Mouse (Mus musculus) hindbrain, embryonic 16.5 days (tissue): ENCODE measurements at regions not wholly inside any gene's neighbourhood (a gene's known extent, or its start where the extent isn't known, plus 50 kb on each side); places are given as distances from the start of the nearest gene placed in this dataset.

Source experiments
- ATAC-seq: fragments of 200-750 bp; cut with Nextera tagmentation; 2 replicates; pipeline ENCODE4 v1.8.0; 2017; ENCODE audit warnings: moderate TSS enrichment, moderate library complexity
- H3K27ac ChIP-seq: fragments of 300-500 bp; sonication (generic); 2 replicates; pipeline ENCODE4 v1.5.1; 2014; ENCODE audit warnings: low read depth, mild to moderate bottlenecking, control low read depth, low read length, moderate library complexity
- H3K27me3 ChIP-seq: fragments of 300-500 bp; sonication (generic); replicated peaks from 2 replicates; pipeline ENCODE4 v1.6.1; 2014; ENCODE audit warnings: low read length; ENCODE audit not compliant: control insufficient read depth, insufficient read depth
- H3K36me3 ChIP-seq: fragments of 300-500 bp; sonication (generic); 2 replicates; pipeline ENCODE4 v1.6.1; 2014; ENCODE audit warnings: mild to moderate bottlenecking, low read length, moderate library complexity, mixed read lengths; ENCODE audit not compliant: control insufficient read depth, insufficient read depth
- H3K4me1 ChIP-seq: fragments of 300-500 bp; sonication (generic); 2 replicates; pipeline ENCODE4 v1.6.1; 2014; ENCODE audit warnings: low read depth, low read length; ENCODE audit not compliant: control insufficient read depth, insufficient read depth
- H3K4me2 ChIP-seq: fragments of 300-500 bp; sonication (generic); 2 replicates; pipeline ENCODE4 v1.6.1; 2014; ENCODE audit warnings: mild to moderate bottlenecking, low read length, control low read depth, moderate library complexity
- H3K4me3 ChIP-seq: fragments of 300-500 bp; sonication (generic); 2 replicates; pipeline ENCODE4 v1.5.1; 2014; ENCODE audit warnings: mild to moderate bottlenecking, low read length, control low read depth, moderate library complexity
- H3K9ac ChIP-seq: fragments of 300-500 bp; sonication (generic); 2 replicates; pipeline ENCODE4 v1.6.1; 2014; ENCODE audit warnings: low read depth, mild to moderate bottlenecking, control low read depth, low read length, moderate library complexity
- H3K9me3 ChIP-seq: fragments of 300-500 bp; sonication (generic); 2 replicates; pipeline ENCODE4 v1.6.1; 2014; ENCODE audit warnings: mild to moderate bottlenecking, low read length, moderate library complexity; ENCODE audit not compliant: control insufficient read depth
- WGBS: fragments of 180-500 bp; shearing (Covaris S2); extraction: QIAGEN DNeasy Blood & Tissue Kit; methylation state at CpG from one replicate; pipeline ENCODE4 v1.1.7; 2014; 5-methylcytosine and 5-hydroxymethylcytosine counted together

GRCm38 (mm10) chr13:99597891-99598290 is 81.6 kb upstream of the Map1b start:
- ATAC-seq, result peak; percentile 55
- 61% methylated on average over 2 of the region's 2 CpGs for WGBS
- Histone ChIP-seq H3K4me2 (no peak overlapping the region), H3K4me3 (no peak overlapping the region), H3K4me1 (peaks cover 3% of the 10 kb centered on the region), H3K27ac (no peak overlapping the region), H3K9me3 (no peaks in the 10 kb centered on the region), H3K9ac (no peak overlapping the region), H3K36me3 (no peaks in the 10 kb centered on the region), H3K27me3 (no peaks in the 10 kb centered on the region)

- no peaks in the 10 kb centered on the region for H3K36me3 ChIP-seq
- ATAC-seq, result peak; percentile 67; the same call in 1 of the 2 replicates
- no peak overlapping the region for H3K27ac ChIP-seq
- 15% methylated on average over 17 of the region's 17 CpGs for WGBS
- no peaks in the 10 kb centered on the region for H3K27me3 ChIP-seq
- H3K4me2 ChIP-seq, result peak overlapping the region; percentile 32
- H3K9ac ChIP-seq, result no peak overlapping the region
- H3K4me1 ChIP-seq, result peaks cover 6% of the 10 kb centered on the region
- H3K9me3 ChIP-seq, result no peaks in the 10 kb centered on the region
- 0 out of 2 replicates have a peak overlapping the region, but pooled peaks have one; percentile 4 for H3K4me3 ChIP-seq
Observed at GRCm38 (mm10) chr13:99593846-99594813, 77.8 kb upstream of the Map1b start.

DNA sequence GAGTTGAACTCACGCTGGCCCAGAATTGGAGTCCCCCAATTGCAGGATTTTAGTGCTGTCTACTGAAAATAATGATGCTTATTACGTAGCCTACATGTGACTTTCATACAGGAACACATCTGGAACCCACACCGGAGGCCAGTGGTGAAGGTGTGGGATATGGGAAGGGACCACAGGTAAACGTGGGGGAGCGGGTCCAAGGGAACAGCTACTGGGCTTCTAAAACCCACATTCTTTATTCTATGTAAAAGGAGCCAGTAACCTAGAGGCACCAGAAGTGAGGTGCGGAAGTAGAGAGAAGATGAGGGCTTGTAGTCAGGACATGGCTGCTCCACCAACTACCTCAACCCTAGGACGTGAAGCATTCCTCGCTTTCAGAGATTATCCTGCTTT is 76.9 kb upstream of the Map1b start:
- H3K27ac ChIP-seq, result no peak overlapping the region
- no peak overlapping the region for H3K9ac ChIP-seq
- H3K36me3 ChIP-seq, result no peaks in the 10 kb centered on the region
- 51% methylated on average over 8 of the region's 8 CpGs for WGBS
- no peak overlapping the region for H3K4me3 ChIP-seq
- H3K27me3 ChIP-seq, result no peaks in the 10 kb centered on the region
- no peak for ATAC-seq
- peaks cover 6% of the 10 kb centered on the region for H3K4me1 ChIP-seq
- no peaks in the 10 kb centered on the region for H3K9me3 ChIP-seq
- H3K4me2 ChIP-seq, result no peak overlapping the region

- Histone ChIP-seq H3K9ac (no peak overlapping the region), H3K36me3 (no peaks in the 10 kb centered on the region), H3K9me3 (no peaks in the 10 kb centered on the region), H3K27me3 (no peaks in the 10 kb centered on the region), H3K4me3 (no peak overlapping the region), H3K4me1 (peaks cover 6% of the 10 kb centered on the region), H3K27ac (no peak overlapping the region), H3K4me2 (no peak overlapping the region)
- ATAC-seq, result no peak
- WGBS, result 21% methylated on average over 15 of the region's 15 CpGs
Observed at GRCm38 (mm10) chr13:99592596-99593242, 76.4 kb upstream of the Map1b start.

DNA sequence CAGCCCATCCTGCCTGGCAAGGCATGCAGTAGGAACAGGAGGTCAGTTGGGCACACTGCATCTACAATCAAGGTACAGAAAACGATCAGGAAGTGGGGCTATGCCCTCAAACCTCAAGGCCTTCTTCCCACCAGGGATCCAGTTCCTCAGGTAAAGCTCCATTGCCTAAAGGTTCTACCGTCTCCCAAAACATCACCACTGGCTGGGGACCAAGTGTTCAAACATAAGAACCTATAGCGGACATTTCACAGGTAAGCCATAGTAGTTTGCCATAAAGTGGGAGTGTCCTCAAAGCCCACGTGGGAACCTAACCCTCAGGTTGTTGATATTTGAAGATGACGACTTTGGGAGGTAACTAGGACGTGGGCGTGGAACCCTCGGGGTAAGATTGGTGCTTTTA is 72.3 kb upstream of the Map1b start:
- Histone ChIP-seq H3K4me3 (no peak overlapping the region), H3K27me3 (no peaks in the 10 kb centered on the region), H3K9ac (no peak overlapping the region), H3K9me3 (no peaks in the 10 kb centered on the region), H3K36me3 (no peaks in the 10 kb centered on the region), H3K4me2 (no peak overlapping the region), H3K27ac (no peak overlapping the region), H3K4me1 (peaks cover 3% of the 10 kb centered on the region; the same call in 1 of the 2 replicates)
- no peak for ATAC-seq
- 86% methylated on average over 8 of the region's 8 CpGs for WGBS

GRCm38 (mm10) chr13:99583841-99584240 is 67.5 kb upstream of the Map1b start:
- H3K4me1 ChIP-seq, result peaks cover 8% of the 10 kb centered on the region
- 40% methylated on average over 3 of the region's 3 CpGs for WGBS

DNA sequence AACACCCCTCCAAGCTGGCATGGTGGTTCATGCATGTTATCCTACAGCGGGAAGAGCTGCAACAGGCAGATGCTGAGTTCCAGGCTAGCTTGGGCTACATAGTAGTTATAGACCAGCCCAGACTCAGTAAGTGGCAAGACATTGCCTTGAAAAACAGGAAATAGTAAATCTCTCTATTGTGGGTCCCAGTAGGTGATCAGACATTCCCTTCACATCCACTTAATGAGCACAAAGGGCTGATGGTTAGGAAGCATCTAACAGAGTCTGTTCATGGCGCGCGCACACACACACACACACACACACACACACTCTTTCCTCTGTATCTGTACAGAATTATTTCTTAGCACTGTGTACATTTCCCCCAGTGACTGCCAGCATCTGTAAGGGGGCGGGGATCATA is 64.0 kb upstream of the Map1b start:
- no peaks in the 10 kb centered on the region for H3K27me3 ChIP-seq
- no peak for ATAC-seq
- H3K36me3 ChIP-seq, result no peaks in the 10 kb centered on the region
- H3K27ac ChIP-seq, result no peak overlapping the region
- no peak overlapping the region for H3K4me2 ChIP-seq
- peaks cover 8% of the 10 kb centered on the region for H3K4me1 ChIP-seq
- H3K4me3 ChIP-seq, result no peak overlapping the region
- no peak overlapping the region for H3K9ac ChIP-seq
- peaks cover 6% of the 10 kb centered on the region for H3K9me3 ChIP-seq
- 88% methylated on average over 5 of the region's 5 CpGs for WGBS

More at GRCm38 (mm10) chr13:99583841-99584240, 67.5 kb upstream of the Map1b start:
- Histone ChIP-seq H3K4me2 (no peak overlapping the region), H3K4me3 (no peak overlapping the region), H3K36me3 (no peaks in the 10 kb centered on the region), H3K27me3 (no peaks in the 10 kb centered on the region), H3K27ac (no peak overlapping the region), H3K9me3 (no peaks in the 10 kb centered on the region), H3K9ac (no peak overlapping the region)
- ATAC-seq, result no peak

DNA sequence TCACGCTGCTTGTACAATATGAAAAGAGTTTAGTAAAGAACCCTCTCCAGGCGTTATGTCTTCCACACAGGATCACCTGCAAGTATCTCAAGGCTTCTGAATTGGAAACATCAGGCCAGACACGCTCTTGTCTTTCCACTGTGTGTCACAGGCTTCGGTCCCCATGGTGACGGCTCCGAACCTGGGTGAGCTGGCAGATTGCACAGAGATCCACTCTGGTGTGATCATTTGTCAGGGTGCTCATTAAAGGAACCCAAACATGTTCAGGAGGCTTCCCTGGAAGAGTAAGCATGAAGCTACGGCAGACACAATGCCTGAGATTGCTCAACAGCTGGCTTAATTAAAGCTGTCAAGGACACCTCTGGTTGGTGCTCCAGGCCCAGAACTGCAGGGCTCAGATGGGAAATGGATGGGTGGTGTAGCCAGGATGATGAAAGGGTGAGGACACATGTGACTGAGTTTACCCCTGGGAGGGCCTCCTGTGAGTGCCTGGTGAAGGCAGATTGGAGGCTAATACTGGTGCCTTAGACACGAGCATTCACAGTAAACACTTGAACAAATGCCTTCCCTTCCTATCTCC is 63.3 kb upstream of the Map1b start:
- Histone ChIP-seq H3K4me3 (no peak overlapping the region), H3K9ac (no peak overlapping the region), H3K36me3 (no peaks in the 10 kb centered on the region), H3K27me3 (no peaks in the 10 kb centered on the region), H3K4me2 (no peak overlapping the region), H3K4me1 (peaks cover 8% of the 10 kb centered on the region), H3K9me3 (peaks cover 6% of the 10 kb centered on the region), H3K27ac (peak overlapping the region; percentile 13; the same call in 1 of the 2 replicates)
- WGBS, result 53% methylated on average over 8 of the region's 8 CpGs
- ATAC-seq, result peak; percentile 40; the same call in 1 of the 2 replicates

GRCm38 (mm10) chr13:99577686-99578085 is 61.3 kb upstream of the Map1b start:
- H3K9me3 ChIP-seq, result peaks cover 6% of the 10 kb centered on the region
- H3K4me2 ChIP-seq, result no peak overlapping the region
- no peak overlapping the region for H3K4me3 ChIP-seq
- H3K36me3 ChIP-seq, result no peaks in the 10 kb centered on the region
- WGBS, result 65% methylated on average over 4 of the region's 4 CpGs
- ATAC-seq, result no peak; the same call in 1 of the 2 replicates
- no peaks in the 10 kb centered on the region for H3K27me3 ChIP-seq
- H3K9ac ChIP-seq, result no peak overlapping the region
- H3K4me1 ChIP-seq, result peaks cover 8% of the 10 kb centered on the region
- no peak overlapping the region for H3K27ac ChIP-seq
